Mouse (Mus musculus) brain, adult 2 months (tissue): ENCODE measurements around the gene Myg1.

Experiments used
- DNase-seq: peaks from one replicate; pipeline ENCODE4 v3.0.0; 2011; ENCODE audit warnings: low read depth, low spot score

Gene Myg1

GRCm38 (mm10) chr15:102383671-102384070 is 52.2 kb downstream of the Myg1 start:
- DNase-seq, result no peak

- no peak for DNase-seq
Measured at GRCm38 (mm10) chr15:102386640-102387039, 55.1 kb downstream of the Myg1 start.
